Mouse (Mus musculus) kidney, embryonic 14.5 days (tissue): ENCODE data around the gene Fam71f2. TPM values are rescaled to one million over a fixed set of nuclear protein-coding genes. Genes with fewer than 3 reads are reported as not detected.

Source experiments
- ATAC-seq: fragments of 200-750 bp; cut with Nextera tagmentation; 2 replicates; pipeline ENCODE4 v1.8.0; 2017; ENCODE audit warnings: moderate number of reproducible peaks, mild to moderate bottlenecking, moderate TSS enrichment, moderate library complexity; ENCODE audit not compliant: low FRiP score, low TSS enrichment
- H3K27ac ChIP-seq: fragments of 300-500 bp; sonication (generic); 2 replicates; pipeline ENCODE4 v1.5.1; 2014; ENCODE audit warnings: low read depth, mild to moderate bottlenecking, low read length, moderate library complexity, mixed read lengths
- H3K27me3 ChIP-seq: fragments of 300-500 bp; sonication (generic); 2 replicates; pipeline ENCODE4 v1.6.1; 2014; ENCODE audit warnings: mild to moderate bottlenecking, low read length; ENCODE audit not compliant: control insufficient read depth, insufficient read depth
- H3K36me3 ChIP-seq: fragments of 300-500 bp; sonication (generic); 2 replicates; pipeline ENCODE4 v1.6.1; 2014; ENCODE audit warnings: low read length, mixed read lengths; ENCODE audit not compliant: control insufficient read depth, insufficient read depth
- H3K4me1 ChIP-seq: fragments of 300-500 bp; sonication (generic); 2 replicates; pipeline ENCODE4 v1.6.1; 2014; ENCODE audit warnings: low read length, mixed read lengths; ENCODE audit not compliant: control insufficient read depth, insufficient read depth
- H3K4me2 ChIP-seq: fragments of 300-500 bp; sonication (generic); replicated peaks from 2 replicates; pipeline ENCODE4 v1.6.1; 2014; ENCODE audit warnings: low read depth, mild to moderate bottlenecking, low read length
- H3K4me3 ChIP-seq: fragments of 300-500 bp; sonication (generic); 2 replicates; pipeline ENCODE4 v1.5.1; 2014; ENCODE audit warnings: mild to moderate bottlenecking, low read length
- H3K9ac ChIP-seq: fragments of 300-500 bp; sonication (generic); 2 replicates; pipeline ENCODE4 v1.6.1; 2014; ENCODE audit warnings: low read depth, mild to moderate bottlenecking, low read length, moderate library complexity
- H3K9me3 ChIP-seq: fragments of 300-500 bp; sonication (generic); 2 replicates; pipeline ENCODE4 v1.6.1; 2016; ENCODE audit warnings: low read length; ENCODE audit not compliant: control insufficient read depth
- WGBS: fragments of 180-500 bp; shearing (Covaris S2); extraction: QIAGEN DNeasy Blood & Tissue Kit; methylation state at CpG from one replicate; pipeline ENCODE4 v1.1.7; 2014; 5-methylcytosine and 5-hydroxymethylcytosine counted together
- polyA plus RNA-seq: library from polyadenylated mRNA; unstranded; fragments of >200 nt; fragmentation: Nextera tagmentation; extraction: Ambion mirVana; gene quantifications from 2 replicates; pipeline ENCODE4 v1.2.1, GENCODE M21; 2014

Gene Fam71f2
- polyA plus RNA-seq, 1 experiment from 2014 or later, result not detected

DNA sequence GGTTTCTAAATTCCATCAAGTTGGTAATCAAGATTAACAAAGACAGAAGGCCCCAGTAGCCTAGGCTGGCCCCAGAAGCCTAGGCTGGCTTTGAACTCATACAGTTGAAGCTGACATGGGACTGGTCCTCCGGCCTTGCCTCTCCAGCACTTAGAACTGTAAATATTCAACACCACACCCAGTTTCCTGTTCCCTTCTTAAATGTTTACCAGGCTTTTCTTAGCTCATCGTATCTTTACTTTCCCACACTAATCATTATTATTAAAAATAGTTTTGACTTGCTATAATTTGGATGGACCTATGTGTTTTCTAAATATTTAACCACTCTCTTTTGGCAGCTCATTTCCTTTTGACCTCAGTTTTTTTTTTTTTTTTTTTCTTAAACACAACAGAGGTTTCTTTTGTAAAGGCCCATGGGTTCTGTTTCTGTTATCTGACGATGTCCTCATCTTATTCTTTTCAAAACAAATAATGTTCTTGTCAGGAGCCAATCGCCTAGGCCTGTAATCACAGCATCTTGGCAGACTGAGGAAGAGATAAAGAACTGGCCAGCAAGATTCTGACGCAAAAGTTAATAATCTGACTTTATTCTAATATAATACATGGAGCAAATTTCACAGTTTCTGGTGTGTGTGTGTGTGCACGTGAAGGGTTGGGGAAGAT is 10.3 kb upstream of the Fam71f2 start:
- no peak overlapping the region for H3K27ac ChIP-seq
- no peak overlapping the region for H3K4me3 ChIP-seq
- 82% methylated on average over 6 of the region's 6 CpGs for WGBS
- no peak overlapping the region for H3K4me2 ChIP-seq
- H3K4me1 ChIP-seq, result peaks cover 11% of the 10 kb centered on the region
- H3K36me3 ChIP-seq, result no peaks in the 10 kb centered on the region
- H3K9ac ChIP-seq, result no peak overlapping the region
- H3K9me3 ChIP-seq, result no peaks in the 10 kb centered on the region
- ATAC-seq, result no peak
- H3K27me3 ChIP-seq, result no peaks in the 10 kb centered on the region

DNA sequence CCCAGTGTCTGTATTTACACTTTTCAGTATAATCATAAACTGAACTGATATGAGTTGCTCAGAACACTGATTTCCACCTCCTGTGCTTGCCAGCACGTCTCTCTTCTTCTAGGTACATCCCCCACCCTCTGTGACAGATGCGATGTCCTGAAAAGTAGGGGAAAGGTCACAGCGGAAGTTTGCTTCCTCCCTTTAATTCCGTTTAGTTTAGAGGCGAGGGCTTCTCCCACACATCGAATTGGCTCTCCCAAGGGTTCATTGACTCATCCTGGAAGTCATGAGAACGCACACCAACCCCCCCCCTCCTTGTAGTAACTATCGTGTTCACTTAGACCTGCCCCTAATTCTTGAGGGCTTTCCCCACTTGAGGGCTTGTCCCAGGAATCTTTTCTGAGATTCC is 8.4 kb upstream of the Fam71f2 start:
- H3K9me3 ChIP-seq, result no peaks in the 10 kb centered on the region
- H3K9ac ChIP-seq, result 0 out of 2 replicates have a peak overlapping the region, but pooled peaks have one; percentile 4
- peaks cover 11% of the 10 kb centered on the region for H3K4me1 ChIP-seq
- H3K4me3 ChIP-seq, result peak overlapping the region; percentile 5; the same call in 1 of the 2 replicates
- no peak for ATAC-seq
- H3K27me3 ChIP-seq, result no peaks in the 10 kb centered on the region
- 4% methylated on average over 8 of the region's 8 CpGs for WGBS
- peaks cover 8% of the 10 kb centered on the region; the same call in 1 of the 2 replicates for H3K36me3 ChIP-seq
- peak overlapping the region; percentile 29 for H3K4me2 ChIP-seq
- no peak overlapping the region for H3K27ac ChIP-seq

DNA sequence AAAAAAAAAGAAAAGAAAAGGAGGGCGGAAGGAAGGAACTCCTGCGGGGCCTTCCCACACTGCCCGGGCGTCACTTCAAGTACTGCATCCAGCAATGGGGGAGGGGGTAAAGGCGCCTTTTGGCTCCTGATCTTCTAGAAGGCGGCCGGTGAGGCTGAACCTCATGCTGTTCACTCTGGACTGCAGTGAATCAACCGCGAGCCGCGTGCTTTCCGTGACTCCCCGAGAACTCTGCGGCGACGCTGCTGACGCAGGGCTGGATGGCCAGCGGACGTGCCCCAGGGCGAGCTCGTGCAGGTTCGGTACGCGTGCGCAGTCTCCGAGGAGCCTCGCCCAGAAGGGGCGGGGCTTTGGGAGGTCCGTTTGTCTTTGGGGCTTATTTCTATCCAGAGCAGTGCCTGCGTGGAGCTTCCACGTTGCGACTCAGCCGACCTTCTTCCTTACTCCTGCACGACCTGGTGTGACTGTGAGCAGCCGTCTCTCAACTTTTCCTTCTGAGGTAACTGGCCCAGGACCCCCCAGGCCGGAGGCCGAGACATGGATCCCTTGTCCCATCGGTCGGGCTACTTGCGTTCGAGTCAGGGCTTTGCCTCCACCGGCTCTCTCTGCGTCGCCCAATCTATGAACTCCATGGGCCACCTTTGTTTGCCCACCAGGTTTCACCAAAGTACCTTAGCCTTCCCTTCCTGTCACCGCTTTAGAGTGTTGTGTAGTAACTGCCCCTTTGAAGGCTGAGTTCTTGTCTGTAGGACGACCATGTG is 6.9 kb upstream of the Fam71f2 start, which contains the start of gene Hilpda:
Gene Hilpda, plus strand, starts transcription at position 177 of the 761 bp plus-strand sequence.
- peak within 1 kb of the TSS; percentile 84; the same call in 1 of the 2 replicates for H3K27ac ChIP-seq
- H3K4me3 ChIP-seq, result peak within 1 kb of the TSS; percentile 83

DNA sequence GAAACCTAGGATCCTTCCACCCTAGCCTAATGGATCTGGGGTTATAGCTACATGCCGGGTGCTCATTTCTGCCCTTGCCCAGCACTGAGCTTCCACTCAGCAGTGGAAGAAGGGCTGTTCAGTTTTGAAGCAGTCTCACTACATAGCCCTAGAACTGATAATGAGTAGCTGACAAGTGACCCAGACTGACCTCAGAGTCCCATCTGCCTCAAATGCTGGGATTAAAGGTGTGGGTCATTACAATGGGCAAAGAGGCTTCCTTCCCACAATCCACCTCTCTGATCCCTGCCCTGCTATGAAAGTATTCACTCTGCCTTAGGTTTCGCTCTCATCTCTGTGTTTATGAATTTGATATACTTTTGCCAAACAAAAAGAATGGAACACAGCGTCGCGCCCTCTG is 2.6 kb upstream of the Fam71f2 start:
- no peaks in the 10 kb centered on the region for H3K27me3 ChIP-seq
- no peak overlapping the region for H3K4me3 ChIP-seq
- no peaks in the 10 kb centered on the region for H3K9me3 ChIP-seq
- no peak overlapping the region for H3K9ac ChIP-seq
- no peak overlapping the region for H3K4me2 ChIP-seq
- whole genome bisulfite sequencing, result 95% methylated on average over 5 of the region's 5 CpGs
- ATAC-seq, result no peak
- peaks cover 8% of the 10 kb centered on the region; the same call in 1 of the 2 replicates for H3K36me3 ChIP-seq
- peaks cover 7% of the 10 kb centered on the region; the same call in 1 of the 2 replicates for H3K4me1 ChIP-seq
- no peak overlapping the region for H3K27ac ChIP-seq

More for the DNA sequence above, 6.9 kb upstream of the Fam71f2 start, which contains the start of gene Hilpda:
- Histone ChIP-seq H3K27me3 (no peaks in the 10 kb centered on the region), H3K4me1 (peaks cover 11% of the 10 kb centered on the region), H3K4me2 (peak within 1 kb of the TSS; percentile 77), H3K9me3 (no peaks in the 10 kb centered on the region), H3K36me3 (peaks cover 8% of the 10 kb centered on the region; the same call in 1 of the 2 replicates), H3K9ac (peak within 1 kb of the TSS; percentile 78)
- ATAC-seq, result peak; percentile 98
- under 1% methylated on average over 46 of the region's 46 CpGs for WGBS

- WGBS, result 39% methylated on average over 8 of the region's 8 CpGs
- peaks cover 8% of the 10 kb centered on the region; the same call in 1 of the 2 replicates for H3K36me3 ChIP-seq
- no peaks in the 10 kb centered on the region for H3K9me3 ChIP-seq
- no peak overlapping the region for H3K9ac ChIP-seq
- ATAC-seq, result 0 out of 2 replicates have a peak, but pooled peaks have one; percentile 39
- no peaks in the 10 kb centered on the region for H3K27me3 ChIP-seq
- H3K4me2 ChIP-seq, result no peak overlapping the region
- no peak overlapping the region for H3K27ac ChIP-seq
- 0 out of 2 replicates have a peak, but pooled peaks cover 2% of the 10 kb centered on the region for H3K4me1 ChIP-seq
- no peak overlapping the region for H3K4me3 ChIP-seq
Measured at GRCm38 (mm10) chr6:29278513-29279267, 703 bp upstream of the Fam71f2 start.

- Histone ChIP-seq H3K9ac (no peak overlapping the region), H3K4me1 (0 out of 2 replicates have a peak, but pooled peaks cover 2% of the 10 kb centered on the region), H3K4me2 (no peak overlapping the region), H3K27ac (no peak overlapping the region), H3K36me3 (no peaks in the 10 kb centered on the region), H3K27me3 (no peaks in the 10 kb centered on the region), H3K4me3 (no peak overlapping the region), H3K9me3 (no peaks in the 10 kb centered on the region)
- no peak for ATAC-seq
- WGBS, result 66% methylated on average over 7 of the region's 7 CpGs
Measured at GRCm38 (mm10) chr6:29280671-29281070, 1.3 kb downstream of the Fam71f2 start.

GRCm38 (mm10) chr6:29286870-29287269 is 7.5 kb downstream of the Fam71f2 start:
- H3K4me3 ChIP-seq, result no peak overlapping the region
- H3K4me2 ChIP-seq, result no peak overlapping the region
- no peaks in the 10 kb centered on the region for H3K9me3 ChIP-seq
- 76% methylated on average over 7 of the region's 7 CpGs for WGBS
- no peaks in the 10 kb centered on the region for H3K36me3 ChIP-seq
- no peaks in the 10 kb centered on the region for H3K4me1 ChIP-seq
- no peak overlapping the region for H3K27ac ChIP-seq
- ATAC-seq, result no peak
- H3K27me3 ChIP-seq, result no peaks in the 10 kb centered on the region
- no peak overlapping the region for H3K9ac ChIP-seq

- ATAC-seq, result no peak
- WGBS, result 24% methylated on average over 6 of the region's 6 CpGs
- Histone ChIP-seq H3K27me3 (no peaks in the 10 kb centered on the region), H3K4me1 (no peaks in the 10 kb centered on the region), H3K4me2 (no peak overlapping the region), H3K36me3 (no peaks in the 10 kb centered on the region), H3K27ac (no peak overlapping the region), H3K9ac (no peak overlapping the region), H3K9me3 (no peaks in the 10 kb centered on the region), H3K4me3 (no peak overlapping the region)
Measured at GRCm38 (mm10) chr6:29287481-29287880, 8.1 kb downstream of the Fam71f2 start.
